Mouse (Mus musculus): ENCODE measurements around the gene Zbtb40.

DNA sequence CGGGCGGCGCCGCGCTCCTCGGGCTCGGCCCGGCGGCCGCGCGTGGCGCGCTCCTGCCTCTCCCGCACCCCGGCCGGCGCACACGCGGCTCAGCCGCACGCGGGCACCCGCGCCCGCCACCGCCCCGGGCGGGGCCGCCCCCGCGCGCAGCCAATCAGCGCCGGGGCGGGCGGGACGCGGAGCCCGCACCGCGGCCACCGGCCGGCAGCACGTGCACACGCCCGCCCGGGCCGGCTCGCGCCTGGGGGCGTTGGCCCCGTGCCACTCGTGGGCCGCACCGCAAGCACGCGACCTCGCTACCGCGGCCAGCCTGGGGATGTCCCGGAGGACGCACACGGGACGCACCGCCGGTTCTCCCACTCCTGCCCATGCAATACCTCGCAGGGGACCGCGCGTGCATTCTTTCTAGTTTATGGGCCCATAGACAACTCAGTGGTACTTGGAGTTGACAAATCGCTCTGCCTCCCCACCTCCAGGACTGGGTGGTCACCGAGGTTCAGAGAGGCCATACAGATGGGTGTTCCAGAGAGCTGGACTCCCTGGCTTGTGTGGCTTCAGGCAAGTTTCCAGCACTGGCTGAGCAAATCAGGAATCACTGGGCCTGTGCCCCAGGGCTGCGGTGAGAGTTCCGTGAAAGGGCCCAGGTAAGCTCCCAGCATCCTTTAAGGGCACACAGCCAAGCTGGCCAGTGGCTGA lies 91.7 kb downstream of the Zbtb40 start, which contains the start of gene Epha8:
- TF ChIP-seq CTCF (IDR thresholded peaks at IDR 0.05) (no peak), EP300 (IDR thresholded peaks at IDR 0.05) (no peak)
